Mouse (Mus musculus) retina, adult 2 months (tissue): ENCODE measurements at regions not wholly inside any gene's neighbourhood (a gene's known extent, or its start where the extent isn't known, plus 50 kb on each side); places are given as distances from the start of the nearest gene placed in this dataset.

ENCODE experiments used
- DNase-seq: peaks from one replicate; pipeline ENCODE4 v3.0.0-alpha.2; 2012; ENCODE audit warnings: low read depth, low spot score

DNA sequence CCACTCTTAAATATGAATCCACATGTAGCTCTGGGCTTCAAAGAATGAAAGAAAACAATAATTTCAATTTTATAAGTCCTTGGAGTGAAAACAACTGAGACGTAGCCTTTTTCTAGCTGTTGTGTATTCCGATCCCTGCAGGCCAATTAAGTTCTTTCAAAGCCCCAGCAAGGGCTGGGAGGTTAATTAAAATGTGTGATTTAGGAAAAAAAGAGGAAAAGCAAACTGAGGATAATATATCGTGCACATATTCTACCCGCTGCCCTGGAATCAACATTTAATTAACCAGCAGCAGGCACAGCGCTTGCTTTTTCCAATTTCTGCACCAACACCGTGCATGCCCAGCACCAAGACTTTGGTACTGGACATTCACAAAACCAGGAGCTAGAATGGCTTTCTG lies 167.0 kb downstream of the Nectin3 start:
- no peak for DNase-seq

DNA sequence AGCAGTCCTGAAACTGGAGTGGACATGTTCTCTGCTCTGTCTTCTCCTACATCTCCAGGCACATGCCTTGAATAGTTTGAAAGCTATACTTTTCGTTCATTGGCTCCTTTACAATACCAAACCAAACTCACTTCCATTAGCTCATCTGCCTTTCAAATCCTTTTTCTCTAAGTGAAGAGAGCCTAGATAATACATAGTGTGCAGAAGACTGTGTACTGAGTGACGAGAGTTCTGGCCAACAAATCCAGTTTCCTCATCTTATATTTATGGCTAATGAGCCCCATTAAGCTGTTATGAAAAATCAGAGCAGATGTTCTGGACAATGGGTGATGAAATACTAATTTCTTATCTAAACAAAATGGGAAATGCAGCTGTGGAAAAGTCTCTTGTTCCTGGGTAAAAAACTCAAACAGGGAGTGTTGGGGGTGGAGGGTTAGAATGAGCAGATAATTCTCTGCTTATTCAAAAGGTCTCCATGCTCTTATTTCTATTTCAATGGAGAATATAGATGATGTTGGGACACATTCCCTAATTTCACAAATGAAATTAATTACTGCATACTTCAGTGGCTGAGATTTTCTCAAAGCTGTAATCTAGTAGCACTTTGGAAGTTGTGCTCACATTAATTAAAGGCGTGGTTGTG lies 144.3 kb upstream of the Gm4737 start:
- no peak for DNase-seq

DNA sequence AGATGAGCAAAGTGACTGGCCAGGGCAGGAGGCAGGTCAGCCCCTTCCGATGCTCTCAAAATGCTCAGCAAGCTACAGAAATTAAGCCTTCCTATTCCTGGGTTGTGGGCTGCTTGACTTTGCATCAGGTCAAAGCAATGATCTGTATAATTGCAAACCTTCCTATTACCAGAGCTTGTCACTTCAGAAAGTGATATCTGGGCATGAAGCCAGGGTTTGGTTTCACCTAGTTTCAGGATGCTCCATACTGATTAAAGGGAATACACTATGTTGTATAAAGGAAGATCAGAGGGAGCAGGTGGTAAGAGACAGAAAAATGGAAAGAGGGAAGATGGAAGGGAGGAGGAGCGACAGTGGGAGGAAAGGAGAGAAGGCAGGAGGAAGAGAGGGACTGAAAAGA lies 142.3 kb upstream of the Gm4737 start:
- DNase-seq: no peak

DNA sequence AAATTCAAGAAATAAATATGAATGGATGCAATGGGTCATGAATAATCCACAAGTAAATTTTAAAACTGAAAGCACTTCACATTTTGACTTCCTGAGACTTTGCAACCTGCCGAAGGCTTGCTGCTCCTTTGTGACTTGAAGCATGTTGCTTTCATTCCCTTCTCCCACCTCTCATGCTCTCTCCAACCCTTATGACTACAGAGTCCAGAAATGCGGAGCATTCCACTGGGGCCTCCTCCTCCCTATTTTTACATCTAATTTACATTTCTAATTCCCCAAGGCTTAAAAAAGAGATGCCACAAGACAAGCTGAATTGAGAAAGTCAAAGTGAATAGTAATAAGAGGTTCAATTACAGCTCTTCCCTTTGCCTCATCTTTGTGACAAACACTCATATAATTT lies 141.5 kb upstream of the Gm4737 start:
- no peak for DNase-seq

DNA sequence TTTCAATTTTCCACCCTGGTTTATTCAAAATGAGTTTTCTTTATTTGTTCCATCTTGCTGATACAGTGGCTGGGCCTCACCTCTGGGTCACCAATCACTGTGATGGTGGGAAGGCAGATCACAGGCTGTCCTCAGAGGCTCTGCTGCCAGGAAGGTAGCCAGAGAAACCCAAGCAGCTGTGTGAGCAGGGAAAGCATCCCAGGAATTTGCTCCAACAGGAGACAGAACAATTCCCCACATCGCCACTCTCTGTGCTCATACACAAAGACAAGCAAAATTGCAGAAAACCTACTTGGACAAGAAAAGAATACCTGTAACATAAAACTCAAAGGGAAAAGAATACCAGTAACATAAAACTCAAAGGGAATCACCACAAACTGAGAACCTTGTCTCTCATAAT lies 139.0 kb upstream of the Gm4737 start:
- DNase-seq: no peak

DNA sequence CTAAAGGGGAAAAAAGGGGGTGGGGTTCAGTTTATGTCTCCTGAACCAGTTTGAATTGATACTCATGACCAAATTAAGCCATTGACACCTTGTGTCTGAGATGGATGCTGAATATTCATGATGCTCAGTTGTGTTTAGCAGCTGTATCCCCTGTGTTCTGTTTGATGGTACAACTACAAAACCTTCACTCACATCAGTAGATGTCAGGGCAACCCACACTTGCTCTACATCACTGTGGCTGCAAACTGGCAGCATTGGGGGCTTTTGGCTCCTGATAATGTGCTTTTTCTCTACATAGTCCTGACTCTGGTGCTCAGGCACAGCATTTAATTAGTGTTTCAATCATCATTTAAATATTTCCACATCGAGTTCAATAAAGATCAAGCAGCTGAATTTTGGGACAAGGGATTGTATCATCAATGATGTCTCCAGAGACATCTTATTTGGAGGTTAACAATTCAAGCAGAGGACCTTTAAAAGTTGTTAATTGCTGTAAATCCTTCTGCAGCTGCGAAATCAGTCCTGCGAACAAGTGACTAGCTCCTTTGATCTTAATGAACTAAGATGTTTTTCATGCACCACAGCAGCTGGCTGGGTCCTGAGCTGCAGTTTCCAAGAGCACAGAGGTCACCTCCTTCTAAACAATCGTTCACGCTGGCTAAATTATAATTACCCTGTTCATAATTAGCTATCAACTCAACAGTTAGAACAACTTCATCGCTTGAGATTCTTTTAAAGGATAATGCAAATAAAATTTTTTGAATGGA lies 136.4 kb upstream of the Gm4737 start:
- no peak for DNase-seq

DNA sequence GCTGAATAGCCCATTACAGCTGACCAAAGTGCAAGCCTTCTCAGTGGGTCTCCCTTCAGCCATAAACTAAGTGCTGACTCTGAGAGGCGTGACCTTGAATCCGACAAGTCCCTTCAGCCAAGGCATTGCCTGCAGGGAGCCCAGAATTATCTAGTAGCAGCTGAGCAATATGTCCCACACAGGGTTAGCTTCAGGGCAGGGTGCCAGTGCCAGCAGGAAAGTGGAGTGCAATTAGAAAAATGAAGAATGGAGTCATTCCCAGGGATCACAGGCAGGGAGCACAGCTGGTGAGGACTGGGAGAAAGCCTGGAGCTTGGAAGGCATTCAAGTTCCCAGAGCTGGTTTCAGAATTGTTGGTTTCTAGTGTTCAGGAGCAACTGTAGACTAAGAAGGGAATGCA lies 135.3 kb upstream of the Gm4737 start:
- peak; percentile 16 for DNase-seq

DNA sequence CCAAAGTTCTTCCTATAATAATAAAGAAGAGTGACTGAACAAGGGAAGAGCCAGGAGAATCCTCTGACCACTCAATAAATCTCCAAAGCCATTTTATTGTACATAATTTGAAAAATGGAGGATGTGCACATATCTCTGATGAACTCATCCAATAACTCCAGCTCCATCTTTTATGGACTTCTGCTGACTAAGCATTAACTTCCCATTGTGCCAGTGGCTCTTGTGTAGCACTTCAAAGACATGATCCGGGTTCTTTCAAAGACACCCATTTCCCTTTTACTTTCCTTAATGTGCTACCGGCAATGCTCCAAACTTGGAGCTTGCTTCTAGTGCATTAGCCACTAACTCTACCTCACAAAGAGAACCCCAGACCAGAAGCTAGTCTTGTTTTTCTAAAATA lies 112.7 kb upstream of the Gm4737 start:
- no peak for DNase-seq

DNA sequence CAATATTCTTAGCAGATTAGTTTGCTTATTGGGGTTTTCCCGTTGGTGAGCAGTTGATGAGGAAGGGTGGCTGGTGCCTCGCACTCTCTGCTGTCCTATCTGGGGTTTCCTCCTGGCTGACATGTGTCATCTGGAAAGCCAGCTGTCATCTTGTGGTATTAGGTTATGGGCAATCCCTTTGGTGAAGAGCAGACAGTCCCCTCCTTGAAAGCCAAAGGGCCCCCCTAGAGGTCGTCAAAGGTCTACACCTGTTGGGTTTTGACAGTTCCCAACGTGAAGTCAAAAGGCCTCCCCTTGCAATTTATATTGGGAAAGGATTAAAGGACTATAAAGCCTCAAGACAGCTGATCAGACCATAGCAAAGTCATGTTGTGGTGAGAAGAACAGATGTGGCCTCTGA lies 96.8 kb upstream of the Gm4737 start:
- DNase-seq: no peak

DNA sequence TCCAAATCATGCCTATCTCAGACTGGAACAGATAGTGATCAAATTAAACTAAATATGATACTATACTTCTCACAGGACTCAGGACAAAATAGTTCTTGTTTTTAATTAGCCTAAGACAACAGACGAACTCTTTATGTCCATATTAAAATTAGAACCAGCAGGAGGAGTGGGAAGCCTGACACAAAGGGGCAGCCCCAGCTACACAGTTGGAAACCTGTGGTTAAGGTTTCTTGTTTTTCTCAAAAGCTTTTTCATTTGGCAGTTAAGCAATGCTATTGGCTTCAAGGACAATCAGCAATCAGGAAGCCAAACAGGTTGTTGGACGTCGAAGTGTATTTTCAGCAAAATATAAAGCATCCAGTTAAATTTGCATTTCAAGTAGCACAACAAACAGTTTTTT lies 96.1 kb upstream of the Gm4737 start:
- DNase-seq: no peak

DNA sequence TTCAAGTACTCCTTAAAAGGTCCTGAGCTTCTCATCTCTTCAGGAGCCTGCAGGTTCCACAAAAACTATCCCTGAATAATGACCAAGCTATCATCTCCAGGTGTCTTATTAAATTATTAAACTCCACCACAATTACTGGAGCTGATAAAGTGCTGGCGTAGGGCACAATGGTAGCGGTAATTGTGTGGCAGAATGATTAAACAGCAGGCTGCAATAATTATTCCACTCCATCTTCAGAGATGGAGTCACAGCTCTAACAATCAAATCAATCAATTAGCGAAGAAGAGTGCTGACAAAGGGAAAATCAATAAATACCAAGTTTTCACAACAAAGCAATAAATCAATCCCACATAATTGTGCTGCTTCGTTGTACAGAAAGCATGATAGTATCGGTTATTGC lies 90.7 kb upstream of the Gm4737 start:
- no peak for DNase-seq

DNA sequence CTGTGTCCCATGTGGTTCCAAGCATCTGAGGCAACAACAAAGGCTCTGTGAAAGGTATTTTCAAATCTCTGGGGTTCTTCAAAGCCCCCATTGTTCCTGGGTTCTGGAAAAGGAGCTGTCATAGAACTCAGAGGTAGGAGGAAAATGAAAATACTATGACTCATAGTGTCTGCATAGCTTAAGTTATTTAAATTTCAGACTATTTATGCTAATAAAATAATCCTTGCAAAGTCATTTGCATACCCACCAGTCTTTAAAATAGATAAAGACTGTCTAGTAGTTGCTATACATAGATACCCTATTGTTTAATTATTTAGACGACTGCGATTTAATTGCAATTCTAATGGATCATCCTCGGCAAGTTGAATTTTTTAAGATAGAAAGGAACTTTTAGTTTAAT lies 73.9 kb upstream of the Gm4737 start:
- no peak for DNase-seq

DNA sequence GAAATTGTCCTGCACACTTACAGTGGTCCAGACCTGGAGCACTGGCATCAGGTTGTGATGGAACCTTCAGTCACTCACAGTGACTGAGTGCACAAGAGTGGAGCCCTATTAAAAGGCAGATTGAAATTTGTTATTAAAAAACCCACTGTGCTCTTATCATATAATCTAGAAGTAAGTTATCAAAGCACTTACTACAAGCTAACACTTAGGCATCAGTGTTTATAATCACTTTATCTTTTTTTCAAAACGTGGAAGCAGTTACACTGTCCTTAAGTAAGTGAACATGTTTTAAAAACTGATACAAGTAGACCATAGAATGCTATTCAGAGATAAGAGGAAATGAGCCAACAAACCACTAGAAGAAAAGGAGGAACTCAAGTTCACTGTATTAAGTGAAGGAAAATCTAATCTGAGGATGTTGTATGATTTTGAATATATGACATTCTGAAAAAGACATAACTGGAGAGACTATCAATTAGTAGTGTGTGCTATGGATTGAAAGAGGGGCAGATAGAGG lies 68.3 kb upstream of the Gm4737 start:
- no peak for DNase-seq

DNA sequence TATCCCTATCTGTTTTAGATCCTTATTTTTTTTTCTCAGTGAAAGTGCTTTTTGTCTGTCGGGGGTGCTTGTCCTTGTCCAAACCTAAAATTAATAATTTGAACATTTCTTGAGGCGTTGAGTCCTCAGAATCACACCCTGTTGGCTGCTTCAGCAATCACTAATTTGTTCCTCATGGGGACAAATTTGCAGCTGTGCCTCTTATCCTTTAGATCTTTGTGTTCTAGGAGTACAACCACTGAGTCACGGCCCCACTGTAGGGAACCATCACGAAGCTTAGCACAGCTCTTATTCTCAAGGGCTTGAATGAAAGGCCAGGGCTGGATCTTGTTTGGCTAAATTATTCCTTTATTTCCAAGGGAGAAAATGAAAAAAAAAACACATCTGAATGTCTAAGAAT lies 57.6 kb upstream of the Gm4737 start:
- DNase-seq: no peak

DNA sequence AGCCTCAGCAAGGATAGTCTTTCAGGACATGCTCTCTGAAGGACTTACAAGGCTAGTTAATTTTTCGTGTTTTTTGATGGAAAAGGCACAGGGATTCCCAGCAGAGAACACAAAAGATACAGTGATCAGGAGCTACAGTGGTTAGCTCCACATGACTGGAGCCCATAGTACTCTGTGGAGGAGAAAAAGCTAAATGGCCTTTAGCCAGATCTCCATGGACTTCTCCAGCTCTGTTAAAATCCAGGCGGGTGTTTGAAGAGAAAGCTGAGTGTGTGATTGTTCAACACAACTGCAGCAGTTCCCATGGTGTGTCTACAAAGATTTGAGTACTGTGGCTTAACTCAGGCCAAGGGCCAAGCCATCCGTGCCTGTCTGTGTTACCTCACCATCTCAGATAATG lies 57.0 kb upstream of the Gm4737 start:
- no peak for DNase-seq

DNA sequence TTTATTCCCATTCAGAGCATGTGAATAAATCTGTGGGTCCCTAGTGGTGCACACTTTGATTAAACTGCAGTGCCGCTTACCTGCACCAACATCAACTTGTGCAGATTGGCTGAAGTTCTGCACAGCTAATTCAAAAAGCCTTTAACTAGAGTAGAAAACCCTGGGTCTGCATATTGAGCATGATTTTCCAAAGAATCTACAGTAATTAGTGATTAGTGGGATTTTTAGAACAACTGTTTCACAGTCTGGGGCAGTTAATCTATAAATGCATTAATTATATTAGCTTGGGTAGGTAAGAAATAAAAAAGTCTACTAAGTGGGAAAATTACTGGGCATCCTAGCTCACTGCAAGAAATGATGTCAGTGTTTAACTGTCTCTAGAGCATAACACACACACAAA lies 50.2 kb upstream of the Gm4737 start:
- no peak for DNase-seq
